Mouse (Mus musculus) urinary bladder, adult 2 months (tissue): Measurements from ENCODE around the gene Zfyve28. TPM values are rescaled to one million over a fixed set of nuclear protein-coding genes. Genes with fewer than 3 reads are reported as not detected.

Source experiments
- DNase-seq: peaks from one replicate; pipeline ENCODE4 v3.0.0; 2022; ENCODE audit warnings: low spot score
- polyA plus RNA-seq: library from polyadenylated mRNA; depleted of rRNA; stranded (reverse); fragments of >200 nt; gene quantifications from 2 replicates; pipeline ENCODE4 v1.2.3, GENCODE M21; 2012

Zfyve28 gene
- polyA plus RNA-seq, 1 experiment, result 3.8 TPM

GRCm38 (mm10) chr5:34252307-34252966 lies 35.8 kb downstream of the Zfyve28 start:
- no peak for DNase-seq

- DNase-seq, result no peak
Measured at GRCm38 (mm10) chr5:34251794-34252193, 36.5 kb downstream of the Zfyve28 start.

- no peak for DNase-seq
Measured at GRCm38 (mm10) chr5:34250090-34250489, 38.2 kb downstream of the Zfyve28 start.

- DNase-seq, result no peak
Measured at GRCm38 (mm10) chr5:34249132-34249531, 39.1 kb downstream of the Zfyve28 start.

DNA sequence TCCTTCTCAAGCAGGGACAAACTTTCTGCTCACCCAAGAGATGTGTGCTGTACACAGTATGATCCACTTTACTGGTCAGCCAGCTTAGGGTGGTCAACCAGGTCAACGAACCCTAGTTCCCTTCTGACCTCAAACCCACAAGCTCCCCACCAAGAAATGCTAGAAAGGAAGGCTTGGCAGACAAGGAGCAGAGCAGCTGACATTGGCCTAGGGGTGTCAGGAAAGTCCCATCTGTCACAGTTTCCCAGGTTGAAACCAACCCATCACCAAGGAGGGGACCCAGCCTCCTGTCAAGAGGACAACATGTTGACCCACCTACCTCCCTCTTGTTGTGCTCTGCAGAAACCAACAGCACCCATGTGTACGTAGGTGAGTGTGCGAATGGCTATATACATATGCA lies 41.8 kb downstream of the Zfyve28 start:
- no peak for DNase-seq

GRCm38 (mm10) chr5:34243062-34243461 lies 45.2 kb downstream of the Zfyve28 start:
- DNase-seq, result no peak

DNA sequence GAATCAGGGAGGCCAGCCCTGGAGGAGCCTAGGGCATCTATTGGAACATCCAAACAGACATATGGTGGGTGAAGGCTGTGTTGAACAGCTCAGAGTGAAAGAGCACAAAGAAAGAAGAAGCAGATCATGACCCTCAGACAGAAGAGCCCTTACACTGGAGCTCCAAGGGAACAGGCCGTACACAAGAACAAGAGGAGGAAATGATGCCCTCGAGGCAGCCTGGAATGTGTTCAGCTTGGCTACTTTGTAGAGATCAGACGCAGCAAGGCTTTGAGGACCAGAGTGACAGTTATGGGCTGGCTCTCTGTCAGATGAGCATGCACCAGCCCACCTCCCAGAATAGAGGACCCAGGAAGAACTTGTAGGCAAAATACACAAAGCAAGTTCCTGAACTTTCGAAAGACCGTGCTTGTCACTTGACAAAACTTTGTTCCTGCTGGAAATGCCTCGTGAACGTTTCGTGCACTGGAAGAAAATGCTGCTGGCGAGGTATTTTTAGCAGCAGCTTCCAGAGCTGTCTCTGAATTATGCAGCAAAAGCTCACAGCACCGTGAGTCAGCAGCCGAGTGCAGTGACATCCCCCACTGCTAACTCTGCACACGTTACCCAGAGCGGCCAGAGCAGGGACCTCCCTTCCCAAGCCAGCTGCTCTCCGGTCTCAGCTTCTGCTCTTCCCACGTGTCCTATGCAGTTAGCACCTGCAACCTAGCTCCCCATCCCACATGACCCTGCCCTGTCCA lies 45.9 kb downstream of the Zfyve28 start:
- DNase-seq, result no peak

- DNase-seq, result no peak
Measured at GRCm38 (mm10) chr5:34238444-34238843, 49.8 kb downstream of the Zfyve28 start.

- DNase-seq, result no peak
Measured at GRCm38 (mm10) chr5:34235898-34236420, 52.3 kb downstream of the Zfyve28 start.

DNA sequence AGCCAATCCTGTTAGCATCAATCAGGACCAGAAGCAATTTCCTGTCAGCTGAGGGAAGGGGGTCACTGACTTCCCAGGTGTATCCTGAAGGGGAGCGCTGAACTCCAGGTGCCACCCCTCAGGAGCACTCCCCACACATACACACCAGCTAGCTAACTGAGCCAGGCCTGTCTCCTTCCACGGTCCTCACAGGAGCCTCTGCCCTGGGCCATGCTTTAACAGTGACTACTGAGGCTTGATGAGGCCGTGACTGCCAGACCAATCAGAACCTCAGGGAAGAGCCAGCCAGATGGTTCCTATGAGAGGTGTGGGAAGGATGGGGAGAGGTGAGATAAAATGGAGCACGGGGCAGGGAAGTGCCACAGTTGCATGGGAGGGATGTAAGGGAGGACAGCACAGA lies 53.2 kb downstream of the Zfyve28 start:
- DNase-seq, result no peak

DNA sequence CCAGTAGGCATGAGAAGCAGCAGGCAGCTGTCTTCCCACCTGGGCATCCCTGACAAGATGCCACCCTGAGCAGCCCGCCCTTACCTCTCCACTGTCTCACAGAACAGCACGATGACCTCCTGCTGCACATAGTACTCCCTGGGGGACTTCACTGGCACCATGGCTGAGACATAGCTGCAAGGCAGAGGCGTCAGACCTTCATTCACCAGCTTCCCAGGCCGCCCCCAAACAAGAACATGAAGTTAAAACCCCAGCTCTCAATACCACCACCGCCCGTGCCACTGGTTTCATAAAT lies 55.1 kb downstream of the Zfyve28 start:
- DNase-seq, result no peak

DNA sequence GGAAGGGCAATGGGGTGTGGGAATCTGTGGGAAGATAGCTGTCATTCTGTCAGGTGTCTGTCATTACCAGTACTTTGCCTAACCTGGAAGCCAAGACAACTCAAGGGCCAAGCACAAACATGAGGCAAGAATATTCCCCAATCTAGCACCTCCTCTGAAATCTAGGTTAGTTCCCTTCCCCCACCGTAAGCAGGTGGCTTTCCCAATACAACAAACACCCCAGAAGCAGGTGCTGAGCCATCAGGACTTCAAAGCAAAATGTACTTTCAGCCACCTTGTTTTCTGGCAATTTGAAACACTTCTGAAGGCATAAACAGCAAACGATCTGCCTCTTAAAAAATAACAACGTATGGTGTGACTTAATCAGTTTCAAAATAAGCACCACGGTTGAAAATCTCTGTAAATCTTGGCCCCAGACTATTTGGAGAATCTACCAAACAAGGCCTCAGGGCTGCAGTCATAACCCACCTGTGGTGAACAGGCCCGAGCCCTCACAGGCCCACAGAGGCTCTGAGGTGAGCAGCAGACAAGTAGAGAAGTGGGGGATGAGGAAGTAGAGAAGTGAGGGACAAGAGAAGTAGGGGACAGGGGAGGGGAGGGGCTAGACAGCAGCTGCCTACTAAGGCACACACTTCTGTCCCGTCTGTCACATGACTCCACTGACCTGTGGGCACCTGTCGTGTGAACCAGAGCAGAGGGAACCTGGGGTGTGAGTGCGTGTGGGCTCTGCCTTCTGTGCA lies 55.6 kb downstream of the Zfyve28 start:
- DNase-seq, result no peak

DNA sequence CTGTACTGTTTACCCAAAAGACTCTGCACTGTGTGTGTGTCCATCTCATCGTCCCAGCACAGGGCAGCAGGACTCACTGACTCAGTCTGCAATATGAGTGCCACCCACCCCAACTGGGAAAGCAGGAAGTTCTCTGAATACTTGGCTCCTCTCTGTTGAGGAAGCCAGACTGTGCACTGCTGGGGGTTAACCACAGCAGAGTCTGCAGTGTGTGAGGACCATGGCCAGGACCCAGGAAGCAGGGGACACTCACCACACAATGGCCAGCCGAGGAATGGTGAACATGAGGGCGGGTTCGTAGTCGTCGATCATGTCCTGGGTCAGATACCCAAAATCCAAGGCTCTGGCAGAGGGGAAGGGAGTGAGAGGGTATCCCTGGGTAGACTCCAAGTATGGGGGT lies 56.3 kb downstream of the Zfyve28 start:
- DNase-seq, result no peak

DNA sequence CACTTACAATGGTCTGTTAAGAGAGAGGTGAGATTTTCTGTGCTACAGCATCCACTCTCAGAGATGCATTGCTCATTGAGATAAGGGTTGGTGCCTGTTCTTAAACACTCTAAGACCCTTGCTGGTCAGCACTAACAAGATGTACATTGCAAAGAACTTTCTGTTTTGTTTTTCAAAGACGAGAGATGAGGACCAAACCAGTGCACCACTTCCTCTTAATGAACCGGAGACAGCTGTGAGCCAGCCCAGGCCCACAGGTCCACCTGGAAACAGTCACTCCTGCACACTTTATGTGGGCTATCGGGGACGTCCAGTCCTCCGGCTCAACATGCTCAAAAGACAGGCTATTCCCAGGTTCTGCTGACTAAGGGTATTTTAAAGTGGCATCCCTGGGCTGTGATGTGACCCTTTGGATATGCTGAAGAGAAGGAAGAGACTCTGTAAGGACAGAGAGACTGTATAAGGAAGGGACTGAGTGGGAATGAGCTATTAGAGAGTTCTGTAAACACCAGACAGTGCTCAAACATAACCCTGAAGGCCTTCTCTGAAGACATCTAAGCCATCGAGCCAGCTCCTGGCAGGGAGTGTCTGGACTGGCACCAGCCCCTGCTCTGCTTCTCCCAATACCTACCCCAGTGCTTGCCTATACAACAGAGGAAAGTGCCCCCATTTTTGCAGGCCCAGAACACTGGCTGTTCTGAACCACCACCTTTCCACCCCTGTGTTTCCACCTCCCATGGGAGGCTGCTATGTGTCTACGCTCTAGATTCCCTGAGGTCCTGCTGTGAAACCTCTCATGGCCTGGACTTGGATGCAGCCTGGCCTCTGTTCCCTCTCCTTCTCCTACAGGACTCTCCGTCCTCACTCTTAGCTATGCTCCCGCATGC lies 57.4 kb downstream of the Zfyve28 start:
- DNase-seq, result no peak

DNA sequence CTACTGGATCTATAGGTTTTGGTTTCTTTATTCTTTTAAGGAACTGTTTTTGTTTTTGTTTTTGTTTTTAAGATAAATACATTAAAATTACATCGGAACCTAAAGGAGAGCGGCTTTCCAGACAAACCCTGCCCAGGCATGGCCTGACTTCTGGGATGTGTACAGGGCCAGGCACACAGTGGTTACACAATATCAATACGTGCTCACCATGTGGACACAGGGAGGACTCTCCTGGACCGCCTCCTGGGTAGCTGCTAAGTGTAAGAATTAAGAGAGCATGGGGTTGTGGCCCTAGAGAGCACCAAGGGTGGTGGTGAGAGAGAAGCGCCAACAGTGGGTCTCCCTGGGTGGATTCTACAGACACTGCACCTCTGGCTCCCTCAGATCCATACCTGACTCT lies 58.7 kb downstream of the Zfyve28 start:
- no peak for DNase-seq

DNA sequence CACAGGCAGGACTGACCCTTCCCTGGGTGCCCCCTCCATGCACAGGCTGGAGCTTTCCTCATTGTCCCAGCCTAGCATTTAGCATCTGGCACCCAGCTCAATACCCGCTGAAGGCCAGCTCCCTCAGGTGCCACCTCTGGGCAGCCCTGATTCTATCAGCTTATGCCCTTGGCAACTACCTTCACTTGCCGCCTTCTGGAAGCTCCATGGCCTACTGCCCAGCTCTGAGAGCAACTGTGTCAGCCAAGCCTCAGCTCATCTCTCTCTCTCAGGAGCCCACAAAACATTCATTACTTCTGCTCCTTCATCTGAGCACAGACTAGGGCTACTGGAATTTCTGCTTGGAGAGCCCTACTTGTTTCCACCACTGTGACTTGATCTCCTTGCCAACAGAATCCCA lies 62.7 kb downstream of the Zfyve28 start:
- DNase-seq, result no peak

DNA sequence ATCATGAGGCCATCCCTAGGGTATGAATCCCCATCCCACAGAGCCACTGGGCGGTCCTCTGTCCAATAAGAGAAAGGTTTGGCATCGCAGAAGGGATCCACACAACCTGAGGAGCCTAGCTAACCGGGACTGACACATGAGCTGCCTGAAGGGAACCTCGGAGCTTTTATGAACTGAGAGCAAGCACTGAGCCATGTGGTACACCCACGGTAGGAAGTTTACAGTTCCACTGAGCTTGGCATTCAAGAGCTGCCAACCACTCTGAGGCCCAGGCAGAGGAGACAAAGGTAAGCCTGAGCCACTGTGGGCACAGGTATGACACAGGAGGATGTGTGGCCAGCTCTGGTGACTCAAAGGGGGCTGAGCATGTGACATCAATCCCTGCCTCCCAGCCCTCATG lies 63.7 kb downstream of the Zfyve28 start:
- DNase-seq, result no peak

- DNase-seq, result no peak
Measured at GRCm38 (mm10) chr5:34220001-34220400, 68.2 kb downstream of the Zfyve28 start.

- no peak for DNase-seq
Measured at GRCm38 (mm10) chr5:34218672-34219071, 69.6 kb downstream of the Zfyve28 start.

GRCm38 (mm10) chr5:34217756-34218155 lies 70.5 kb downstream of the Zfyve28 start:
- no peak for DNase-seq

DNA sequence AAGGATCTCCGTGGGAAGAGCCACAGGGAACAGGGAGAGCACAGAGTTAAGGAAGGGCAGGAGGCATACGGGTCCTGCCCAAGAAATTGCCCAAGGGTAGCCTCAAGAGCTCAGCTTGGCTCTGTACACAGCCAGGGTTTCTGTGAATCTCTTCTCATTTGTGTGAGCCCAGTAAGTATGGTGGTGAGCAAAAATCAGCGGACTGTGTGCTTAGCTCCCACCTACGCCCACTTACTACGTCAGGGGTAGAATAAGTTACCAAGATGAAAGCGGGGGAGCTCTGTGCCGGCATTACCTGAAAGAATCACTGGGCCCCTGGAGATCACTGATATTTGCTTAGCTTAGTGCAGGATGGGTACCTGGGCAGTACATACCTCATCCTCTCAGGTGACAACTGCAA lies 72.2 kb downstream of the Zfyve28 start:
- DNase-seq, result no peak

DNA sequence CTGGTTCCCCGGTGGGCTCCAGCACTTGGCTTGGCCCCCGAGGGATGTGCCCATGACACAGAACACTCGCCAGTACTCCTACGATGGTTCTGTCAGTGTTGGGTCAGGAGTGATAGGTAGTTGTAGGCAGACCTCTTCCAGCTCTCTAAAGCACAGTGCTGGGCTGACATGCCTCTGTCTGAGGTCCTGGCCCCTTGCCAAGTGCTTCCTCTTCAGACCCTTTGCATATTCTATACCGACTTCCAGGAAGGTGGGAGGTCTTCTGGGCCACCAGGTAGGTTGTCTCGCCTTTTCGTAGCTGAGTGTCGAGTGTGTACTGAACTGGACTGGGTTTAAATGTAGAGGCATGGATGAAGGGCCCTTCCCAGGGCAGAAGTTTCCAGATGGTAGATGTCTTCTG lies 74.6 kb downstream of the Zfyve28 start:
- no peak for DNase-seq
